Mouse (Mus musculus) G1E (cell line): ENCODE data around the gene Tmem108.

Source experiments
- CTCF ChIP-seq: IDR thresholded peaks from 2 replicates; pipeline ENCODE4 v1.5.1; 2012; ENCODE audit warnings: low read depth, low read length, inconsistent platforms, mixed read lengths
- GATA1 ChIP-seq: IDR thresholded peaks from 2 replicates; pipeline ENCODE4 v1.6.1; 2012; ENCODE audit warnings: borderline replicate concordance, low read length, inconsistent platforms, mixed read lengths
- GATA2 ChIP-seq: IDR thresholded peaks from 2 replicates; pipeline ENCODE4 v1.6.1; 2012; ENCODE audit warnings: low read depth, low read length, inconsistent platforms, borderline replicate concordance
- POLR2AphosphoS5 ChIP-seq: IDR thresholded peaks from 2 replicates; pipeline ENCODE4 v1.6.1; 2012; ENCODE audit warnings: low read depth, low read length, inconsistent platforms; ENCODE audit not compliant: insufficient replicate concordance
- TAL1 ChIP-seq: conservative IDR thresholded peaks from 2 replicates; pipeline ENCODE4 v1.6.1; 2012; ENCODE audit warnings: low read depth, low read length, inconsistent platforms, mixed read lengths

- TF ChIP-seq CTCF (no peak), POLR2AphosphoS5 (no peak), GATA1 (no peak), TAL1 (no peak), GATA2 (no peak)
Observed at GRCm38 (mm10) chr9:103636847-103637246, 124.8 kb downstream of the Tmem108 start.
